Mouse (Mus musculus): ENCODE results near the gene Arvcf.

DNA sequence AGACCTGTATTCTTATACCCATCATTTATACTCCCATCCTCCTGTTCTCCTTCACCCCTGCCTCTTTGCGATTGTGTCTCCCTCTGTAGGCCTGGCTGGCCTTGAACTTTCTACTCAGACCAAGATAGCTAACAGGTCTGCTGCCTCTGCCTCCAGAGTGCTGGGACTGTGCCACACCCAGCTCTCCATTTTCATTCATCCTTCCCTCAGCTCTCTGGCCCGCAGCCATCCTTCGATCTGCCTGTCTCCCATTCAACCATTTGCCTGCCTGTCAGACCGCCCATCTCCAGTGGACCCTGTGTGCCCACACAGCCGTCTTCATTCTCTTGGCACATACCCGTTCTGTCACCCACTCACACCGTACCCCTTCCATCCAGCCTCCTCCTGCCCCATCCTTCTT lies 36.2 kb downstream of the Arvcf start:
- TF ChIP-seq POLR2A (IDR thresholded peaks at IDR 0.05; ENCODE audit: borderline replicate concordance, extremely low read depth, insufficient read depth, insufficient read length, poor library complexity, severe bottlenecking) (no peak), CTCF (IDR thresholded peaks at IDR 0.05; ENCODE audit: borderline replicate concordance, extremely low read depth, insufficient read depth, insufficient read length) (no peak)
